Mouse (Mus musculus): ENCODE data around the gene Sppl2b. TPM values are rescaled to one million over a fixed set of nuclear protein-coding genes. Genes with fewer than 3 reads are reported as not detected.

Gene Sppl2b
- polyA plus RNA-seq, 2 experiments = 40.8 to 86.8 TPM

GRCm38 (mm10) chr10:80855749-80856073, 636 bp downstream of the Sppl2b start:
- DNase-seq (ENCODE audit: low spot score) (no peak), ATAC-seq (ENCODE audit: low FRiP score, low read depth) (no peak)
- no peaks in the 10 kb centered on the region for H3K9me3 ChIP-seq (ENCODE audit: control insufficient read depth, low read length)
- H3K4me3 ChIP-seq (replicated peaks; ENCODE audit: low read length) = peak overlapping the region; percentile 92
- peak overlapping the region; percentile 4; the same call in 1 of the 2 replicates for H3K27ac ChIP-seq (replicated peaks; ENCODE audit: low read depth, low read length)
- H3K36me3 ChIP-seq (ENCODE audit: control insufficient read depth, insufficient read depth, low read length) = peaks cover 24% of the 10 kb centered on the region
- peak overlapping the region; percentile 99 for H3K4me2 ChIP-seq (replicated peaks; ENCODE audit: low read depth, low read length, severe bottlenecking)
- no peak for TF ChIP-seq POLR2A (IDR thresholded peaks at IDR 0.05; ENCODE audit: borderline replicate concordance, extremely low read depth, insufficient read depth, insufficient read length)
- H3K9ac ChIP-seq (ENCODE audit: low read depth, low read length, severe bottlenecking) = peak overlapping the region; percentile 77
- H3K4me1 ChIP-seq (ENCODE audit: control insufficient read depth, insufficient read depth, low read length) = peaks cover 20% of the 10 kb centered on the region
- H3K27me3 ChIP-seq (ENCODE audit: control insufficient read depth, insufficient read depth, low read length) = no peaks in the 10 kb centered on the region
- WGBS = 16% methylated on average over 11 of the region's 11 CpGs

DNA sequence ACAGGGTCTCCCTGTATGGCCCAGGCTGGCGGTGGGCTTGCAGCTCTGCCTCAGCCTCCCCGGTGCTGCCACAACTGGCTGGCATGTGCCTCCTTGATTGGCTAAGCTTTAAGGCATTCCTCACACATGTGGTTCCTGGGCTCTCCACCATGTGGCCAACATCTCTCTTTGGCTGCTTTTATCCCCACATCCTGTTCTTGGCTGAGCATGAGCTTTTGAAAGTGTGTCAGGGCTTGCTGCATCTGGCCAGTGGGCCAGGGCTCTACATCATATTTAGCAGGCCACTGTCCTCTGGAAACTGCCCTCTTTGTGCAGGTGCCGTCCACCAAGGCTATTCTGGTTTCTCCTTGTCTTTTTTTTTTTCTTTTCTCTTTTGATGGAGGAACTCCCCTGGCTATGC, 1.2 kb downstream of the Sppl2b start:
- peaks cover 21% of the 10 kb centered on the region for H3K36me3 ChIP-seq (ENCODE audit: control insufficient read depth, insufficient read depth, low read length)
- H3K4me2 ChIP-seq (replicated peaks; ENCODE audit: low read depth, low read length, severe bottlenecking) = peak overlapping the region; percentile 99
- H3K9ac ChIP-seq (ENCODE audit: low read depth, low read length, severe bottlenecking) = peak overlapping the region; percentile 77
- no peak for ATAC-seq (ENCODE audit: low FRiP score, low read depth)
- H3K9me3 ChIP-seq (ENCODE audit: control insufficient read depth, low read length) = no peaks in the 10 kb centered on the region
- DNase-seq (ENCODE audit: low spot score) = peak; percentile 38
- peak overlapping the region; percentile 4; the same call in 1 of the 2 replicates for H3K27ac ChIP-seq (replicated peaks; ENCODE audit: low read depth, low read length)
- H3K4me3 ChIP-seq (replicated peaks; ENCODE audit: low read length) = peak overlapping the region; percentile 92
- peaks cover 20% of the 10 kb centered on the region for H3K4me1 ChIP-seq (ENCODE audit: control insufficient read depth, insufficient read depth, low read length)
- WGBS = 41% methylated on average over 3 of the region's 3 CpGs
- no peaks in the 10 kb centered on the region for H3K27me3 ChIP-seq (ENCODE audit: control insufficient read depth, insufficient read depth, low read length)
- no peak for TF ChIP-seq POLR2A (IDR thresholded peaks at IDR 0.05; ENCODE audit: borderline replicate concordance, extremely low read depth, insufficient read depth, insufficient read length)

- DNase-seq (ENCODE audit: low spot score) = no peak
- TF ChIP-seq POLR2A (IDR thresholded peaks at IDR 0.05; ENCODE audit: borderline replicate concordance, extremely low read depth, insufficient read depth, insufficient read length) = no peak
- 0 out of 2 replicates have a peak overlapping the region, but pooled peaks have one; percentile 99 for H3K4me2 ChIP-seq (replicated peaks; ENCODE audit: low read depth, low read length, severe bottlenecking)
- H3K4me1 ChIP-seq (ENCODE audit: control insufficient read depth, insufficient read depth, low read length) = peaks cover 20% of the 10 kb centered on the region
- WGBS = 85% methylated on average over 5 of the region's 5 CpGs
- H3K9ac ChIP-seq (ENCODE audit: low read depth, low read length, severe bottlenecking) = peak overlapping the region; percentile 36
- no peaks in the 10 kb centered on the region for H3K9me3 ChIP-seq (ENCODE audit: control insufficient read depth, low read length)
- H3K36me3 ChIP-seq (ENCODE audit: control insufficient read depth, insufficient read depth, low read length) = peaks cover 19% of the 10 kb centered on the region
- H3K27me3 ChIP-seq (ENCODE audit: control insufficient read depth, insufficient read depth, low read length) = no peaks in the 10 kb centered on the region
- no peak overlapping the region for H3K4me3 ChIP-seq (replicated peaks; ENCODE audit: low read length)
- no peak for ATAC-seq (ENCODE audit: low FRiP score, low read depth)
- no peak overlapping the region for H3K27ac ChIP-seq (replicated peaks; ENCODE audit: low read depth, low read length)
These were observed 1.8 kb downstream of the Sppl2b start for GRCm38 (mm10) chr10:80856908-80857307.

DNA sequence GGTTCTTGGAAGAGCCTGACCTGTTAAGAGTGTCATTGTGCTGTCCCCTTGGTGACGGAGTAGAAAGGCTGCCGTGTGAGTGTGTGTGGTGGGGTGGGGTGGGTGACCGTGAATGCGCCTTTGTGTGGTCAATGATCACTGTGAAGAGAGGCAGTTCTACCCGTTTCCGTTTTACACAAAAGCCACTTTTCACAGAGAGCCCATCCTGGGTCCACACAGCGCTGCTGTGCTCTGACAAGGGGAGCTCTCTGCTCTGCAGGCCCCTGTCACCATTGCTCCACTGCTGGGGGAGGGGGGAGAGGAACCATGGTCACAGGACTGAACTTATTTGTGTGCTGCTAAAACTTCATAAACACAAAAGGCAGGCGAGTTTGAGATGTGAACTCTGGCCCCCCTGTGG, 2.3 kb downstream of the Sppl2b start:
- peaks cover 19% of the 10 kb centered on the region for H3K36me3 ChIP-seq (ENCODE audit: control insufficient read depth, insufficient read depth, low read length)
- peaks cover 20% of the 10 kb centered on the region for H3K4me1 ChIP-seq (ENCODE audit: control insufficient read depth, insufficient read depth, low read length)
- WGBS = 83% methylated on average over 8 of the region's 8 CpGs
- ATAC-seq (ENCODE audit: low FRiP score, low read depth) = no peak
- H3K9me3 ChIP-seq (ENCODE audit: control insufficient read depth, low read length) = no peaks in the 10 kb centered on the region
- H3K27me3 ChIP-seq (ENCODE audit: control insufficient read depth, insufficient read depth, low read length) = no peaks in the 10 kb centered on the region
- no peak overlapping the region for H3K4me2 ChIP-seq (replicated peaks; ENCODE audit: low read depth, low read length, severe bottlenecking)
- TF ChIP-seq POLR2A (IDR thresholded peaks at IDR 0.05; ENCODE audit: borderline replicate concordance, extremely low read depth, insufficient read depth, insufficient read length) = no peak
- peak overlapping the region; percentile 36; the same call in 1 of the 2 replicates for H3K9ac ChIP-seq (ENCODE audit: low read depth, low read length, severe bottlenecking)
- DNase-seq (ENCODE audit: low spot score) = no peak
- H3K4me3 ChIP-seq (replicated peaks; ENCODE audit: low read length) = no peak overlapping the region
- H3K27ac ChIP-seq (replicated peaks; ENCODE audit: low read depth, low read length) = no peak overlapping the region

DNA sequence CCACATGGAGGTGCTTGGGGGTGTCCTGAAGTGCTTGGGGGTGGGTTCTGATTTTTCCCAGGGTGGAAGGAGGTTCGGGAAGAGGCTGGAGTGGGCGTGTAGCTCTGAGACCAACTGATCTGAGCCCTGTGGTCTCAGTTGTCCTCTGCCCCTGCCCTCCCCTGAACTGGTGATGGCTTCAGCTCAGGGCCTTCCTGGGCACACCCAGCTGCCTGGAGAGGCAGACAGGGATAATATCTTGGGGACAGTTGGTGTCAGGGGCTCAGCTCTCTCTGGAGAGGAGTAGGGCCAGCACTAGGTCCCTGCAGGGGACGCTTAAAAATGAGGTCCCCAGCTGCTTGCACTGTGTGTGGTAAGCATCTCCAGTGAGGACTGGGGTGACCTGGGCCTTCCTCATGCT, 2.8 kb downstream of the Sppl2b start:
- Histone ChIP-seq H3K4me1 (ENCODE audit: control insufficient read depth, insufficient read depth, low read length) (peaks cover 20% of the 10 kb centered on the region), H3K27ac (replicated peaks; ENCODE audit: low read depth, low read length) (no peak overlapping the region), H3K27me3 (ENCODE audit: control insufficient read depth, insufficient read depth, low read length) (no peaks in the 10 kb centered on the region), H3K9ac (ENCODE audit: low read depth, low read length, severe bottlenecking) (peak overlapping the region; percentile 36; the same call in 1 of the 2 replicates), H3K9me3 (ENCODE audit: control insufficient read depth, low read length) (no peaks in the 10 kb centered on the region), H3K4me3 (replicated peaks; ENCODE audit: low read length) (no peak overlapping the region), H3K4me2 (replicated peaks; ENCODE audit: low read depth, low read length, severe bottlenecking) (no peak overlapping the region), H3K36me3 (ENCODE audit: control insufficient read depth, insufficient read depth, low read length) (peaks cover 20% of the 10 kb centered on the region)
- 73% methylated on average over 3 of the region's 3 CpGs for WGBS
- no peak for DNase-seq (ENCODE audit: low spot score)
- no peak for TF ChIP-seq POLR2A (IDR thresholded peaks at IDR 0.05; ENCODE audit: borderline replicate concordance, extremely low read depth, insufficient read depth, insufficient read length)
- no peak for ATAC-seq (ENCODE audit: low FRiP score, low read depth)

Measured in limb, embryonic 14.5 days (tissue).